Mouse (Mus musculus): ENCODE measurements around the gene Nfkbid.

- TF ChIP-seq CTCF (IDR thresholded peaks at IDR 0.05; ENCODE audit: insufficient read depth, low read depth, low read length) (no peak), POLR2A (IDR thresholded peaks at IDR 0.05; ENCODE audit: insufficient read depth, low read depth, low read length) (no peak)
Observed at GRCm38 (mm10) chr7:30413596-30413995, 7.9 kb upstream of the Nfkbid start, which contains the start of gene Tyrobp.

Data from olfactory bulb, adult 2 months (tissue).